Mouse (Mus musculus) hindbrain, embryonic 15.5 days (tissue): Measurements from ENCODE around the gene Tpx2. TPM values are rescaled to one million over a fixed set of nuclear protein-coding genes. Genes with fewer than 3 reads are reported as not detected.

Experiments used
- ATAC-seq: fragments of 200-750 bp; cut with Nextera tagmentation; 2 replicates; pipeline ENCODE4 v1.8.0; 2017; ENCODE audit warnings: low read depth, moderate number of reproducible peaks, moderate TSS enrichment; ENCODE audit not compliant: low FRiP score
- H3K27ac ChIP-seq: fragments of 300-500 bp; sonication (generic); replicated peaks from 2 replicates; pipeline ENCODE4 v1.5.1; 2015; ENCODE audit warnings: mild to moderate bottlenecking, inconsistent platforms
- H3K27me3 ChIP-seq: fragments of 300-500 bp; sonication (generic); 2 replicates; pipeline ENCODE4 v1.6.1; 2015; ENCODE audit warnings: control low read depth, inconsistent platforms
- H3K36me3 ChIP-seq: fragments of 300-500 bp; sonication (generic); 2 replicates; pipeline ENCODE4 v1.6.1; 2015; ENCODE audit warnings: control low read depth, inconsistent platforms
- H3K4me1 ChIP-seq: fragments of 300-500 bp; sonication (generic); replicated peaks from 2 replicates; pipeline ENCODE4 v1.6.1; 2015; ENCODE audit warnings: control low read depth, inconsistent platforms
- H3K4me2 ChIP-seq: fragments of 300-500 bp; sonication (generic); 2 replicates; pipeline ENCODE4 v1.6.1; 2015; ENCODE audit warnings: moderate library complexity, mild to moderate bottlenecking, inconsistent platforms
- H3K4me3 ChIP-seq: fragments of 300-500 bp; sonication (generic); 2 replicates; pipeline ENCODE4 v1.5.1; 2015; ENCODE audit warnings: mild to moderate bottlenecking, inconsistent platforms
- H3K9ac ChIP-seq: fragments of 300-500 bp; sonication (generic); 2 replicates; pipeline ENCODE4 v1.6.1; 2015; ENCODE audit warnings: inconsistent platforms
- H3K9me3 ChIP-seq: fragments of 300-500 bp; sonication (generic); 2 replicates; pipeline ENCODE4 v1.6.1; 2016; ENCODE audit warnings: control low read depth, inconsistent platforms
- WGBS: fragments of 180-500 bp; shearing (Covaris S2); methylation state at CpG from one replicate; pipeline ENCODE4 v1.1.7; 2015; 5-methylcytosine and 5-hydroxymethylcytosine counted together
- polyA plus RNA-seq: library from polyadenylated mRNA; unstranded; fragments of >200 nt; fragmentation: Nextera tagmentation; extraction: Ambion mirVana; gene quantifications from 2 replicates; pipeline ENCODE4 v1.2.1, GENCODE M21; 2015

Gene Tpx2
- polyA plus RNA-seq, 1 experiment from 2014 or later: 17.4 TPM

- H3K27me3 ChIP-seq: no peaks in the 10 kb centered on the region
- no peak overlapping the region for H3K4me2 ChIP-seq
- H3K4me1 ChIP-seq: no peaks in the 10 kb centered on the region
- no peak overlapping the region for H3K9ac ChIP-seq
- no peaks in the 10 kb centered on the region for H3K36me3 ChIP-seq
- 87% methylated on average over 9 of the region's 9 CpGs for WGBS
- no peak for ATAC-seq
- H3K27ac ChIP-seq: no peak overlapping the region
- H3K4me3 ChIP-seq: no peak overlapping the region
- no peaks in the 10 kb centered on the region for H3K9me3 ChIP-seq
Measured at GRCm38 (mm10) chr2:152895834-152896233, 48.1 kb downstream of the Tpx2 start.

GRCm38 (mm10) chr2:152896926-152897325, 49.2 kb downstream of the Tpx2 start:
- Histone ChIP-seq H3K36me3 (no peaks in the 10 kb centered on the region), H3K4me1 (no peaks in the 10 kb centered on the region), H3K9me3 (no peaks in the 10 kb centered on the region), H3K27me3 (no peaks in the 10 kb centered on the region), H3K9ac (no peak overlapping the region), H3K4me3 (no peak overlapping the region), H3K27ac (no peak overlapping the region), H3K4me2 (no peak overlapping the region)
- ATAC-seq: no peak
- WGBS: 82% methylated on average over 3 of the region's 3 CpGs

GRCm38 (mm10) chr2:152899011-152899410, 51.2 kb downstream of the Tpx2 start:
- no peaks in the 10 kb centered on the region for H3K27me3 ChIP-seq
- H3K27ac ChIP-seq: no peak overlapping the region
- ATAC-seq: no peak
- no peak overlapping the region for H3K4me3 ChIP-seq
- H3K36me3 ChIP-seq: no peaks in the 10 kb centered on the region
- no peaks in the 10 kb centered on the region; the same call in 1 of the 2 replicates for H3K4me1 ChIP-seq
- no peak overlapping the region for H3K9ac ChIP-seq
- WGBS: 75% methylated on average over 6 of the region's 6 CpGs
- no peaks in the 10 kb centered on the region for H3K9me3 ChIP-seq
- no peak overlapping the region for H3K4me2 ChIP-seq

GRCm38 (mm10) chr2:152901296-152901695, 53.5 kb downstream of the Tpx2 start:
- 98% methylated on average over 15 of the region's 15 CpGs for WGBS
- Histone ChIP-seq H3K4me1 (no peaks in the 10 kb centered on the region; the same call in 1 of the 2 replicates), H3K4me2 (no peak overlapping the region), H3K9me3 (no peaks in the 10 kb centered on the region), H3K27me3 (no peaks in the 10 kb centered on the region), H3K4me3 (no peak overlapping the region), H3K9ac (no peak overlapping the region), H3K27ac (no peak overlapping the region), H3K36me3 (no peaks in the 10 kb centered on the region)
- ATAC-seq: no peak

GRCm38 (mm10) chr2:152902658-152903057, 54.9 kb downstream of the Tpx2 start:
- no peak overlapping the region for H3K4me2 ChIP-seq
- H3K4me3 ChIP-seq: no peak overlapping the region
- no peak for ATAC-seq
- WGBS: 33% methylated on average over 3 of the region's 3 CpGs
- peaks cover 10% of the 10 kb centered on the region for H3K4me1 ChIP-seq
- no peaks in the 10 kb centered on the region for H3K9me3 ChIP-seq
- no peak overlapping the region for H3K9ac ChIP-seq
- H3K27ac ChIP-seq: no peak overlapping the region
- H3K27me3 ChIP-seq: no peaks in the 10 kb centered on the region
- H3K36me3 ChIP-seq: no peaks in the 10 kb centered on the region

- H3K27ac ChIP-seq: no peak overlapping the region
- no peak overlapping the region for H3K4me3 ChIP-seq
- no peak for ATAC-seq
- no peak overlapping the region for H3K9ac ChIP-seq
- peaks cover 10% of the 10 kb centered on the region for H3K4me1 ChIP-seq
- no peak overlapping the region for H3K4me2 ChIP-seq
- H3K27me3 ChIP-seq: no peaks in the 10 kb centered on the region
- no peaks in the 10 kb centered on the region for H3K36me3 ChIP-seq
- WGBS: 73% methylated on average over 4 of the region's 4 CpGs
- no peaks in the 10 kb centered on the region for H3K9me3 ChIP-seq
Measured at GRCm38 (mm10) chr2:152903586-152903985, 55.8 kb downstream of the Tpx2 start.

GRCm38 (mm10) chr2:152904127-152904643, 56.4 kb downstream of the Tpx2 start:
- H3K4me2 ChIP-seq: no peak overlapping the region
- H3K9me3 ChIP-seq: no peaks in the 10 kb centered on the region
- WGBS: 78% methylated on average over 5 of the region's 5 CpGs
- no peak overlapping the region for H3K27ac ChIP-seq
- peaks cover 10% of the 10 kb centered on the region for H3K4me1 ChIP-seq
- no peak overlapping the region for H3K9ac ChIP-seq
- ATAC-seq: no peak
- H3K4me3 ChIP-seq: no peak overlapping the region
- no peaks in the 10 kb centered on the region for H3K36me3 ChIP-seq
- H3K27me3 ChIP-seq: no peaks in the 10 kb centered on the region

- Histone ChIP-seq H3K4me1 (peaks cover 10% of the 10 kb centered on the region), H3K27me3 (no peaks in the 10 kb centered on the region), H3K9ac (no peak overlapping the region), H3K27ac (no peak overlapping the region), H3K9me3 (no peaks in the 10 kb centered on the region), H3K4me3 (no peak overlapping the region), H3K4me2 (no peak overlapping the region), H3K36me3 (no peaks in the 10 kb centered on the region)
- no peak for ATAC-seq
- WGBS: 72% methylated on average over 11 of the region's 11 CpGs
Measured at GRCm38 (mm10) chr2:152905036-152905829, 57.5 kb downstream of the Tpx2 start.

- no peaks in the 10 kb centered on the region for H3K9me3 ChIP-seq
- H3K27ac ChIP-seq: no peak overlapping the region
- H3K36me3 ChIP-seq: no peaks in the 10 kb centered on the region
- H3K27me3 ChIP-seq: peaks cover 6% of the 10 kb centered on the region
- WGBS: 59% methylated on average over 9 of the region's 9 CpGs
- no peak overlapping the region for H3K9ac ChIP-seq
- no peak for ATAC-seq
- no peak overlapping the region for H3K4me3 ChIP-seq
- no peak overlapping the region for H3K4me2 ChIP-seq
- peaks cover 10% of the 10 kb centered on the region for H3K4me1 ChIP-seq
Measured at GRCm38 (mm10) chr2:152906274-152907037, 58.7 kb downstream of the Tpx2 start.

GRCm38 (mm10) chr2:152907114-152907943, 59.6 kb downstream of the Tpx2 start:
- no peaks in the 10 kb centered on the region for H3K36me3 ChIP-seq
- no peaks in the 10 kb centered on the region for H3K9me3 ChIP-seq
- no peak overlapping the region for H3K27ac ChIP-seq
- no peak overlapping the region for H3K4me3 ChIP-seq
- H3K4me1 ChIP-seq: peaks cover 10% of the 10 kb centered on the region
- no peak overlapping the region for H3K4me2 ChIP-seq
- no peak for ATAC-seq
- H3K27me3 ChIP-seq: peaks cover 15% of the 10 kb centered on the region
- no peak overlapping the region for H3K9ac ChIP-seq
- 49% methylated on average over 14 of the region's 14 CpGs for WGBS

- H3K4me3 ChIP-seq: no peak overlapping the region
- no peaks in the 10 kb centered on the region for H3K36me3 ChIP-seq
- 79% methylated on average over 6 of the region's 6 CpGs for WGBS
- no peaks in the 10 kb centered on the region for H3K9me3 ChIP-seq
- H3K27ac ChIP-seq: no peak overlapping the region
- H3K9ac ChIP-seq: no peak overlapping the region
- H3K27me3 ChIP-seq: peaks cover 30% of the 10 kb centered on the region
- H3K4me2 ChIP-seq: no peak overlapping the region
- ATAC-seq: no peak
- peaks cover 18% of the 10 kb centered on the region for H3K4me1 ChIP-seq
Measured at GRCm38 (mm10) chr2:152909848-152910247, 62.1 kb downstream of the Tpx2 start.
